Mouse (Mus musculus): ENCODE measurements around the gene Vars. TPM values are rescaled to one million over a fixed set of nuclear protein-coding genes. Genes with fewer than 3 reads are reported as not detected.
"Not testable (repeated sequence)": the region's sequence is repeated elsewhere in the genome, so short reads cannot be mapped to it uniquely, and the experiment has no call there.

Gene Vars
- total RNA-seq, 2 experiments from 2014 or later: 55.1 to 56.7 TPM

DNA sequence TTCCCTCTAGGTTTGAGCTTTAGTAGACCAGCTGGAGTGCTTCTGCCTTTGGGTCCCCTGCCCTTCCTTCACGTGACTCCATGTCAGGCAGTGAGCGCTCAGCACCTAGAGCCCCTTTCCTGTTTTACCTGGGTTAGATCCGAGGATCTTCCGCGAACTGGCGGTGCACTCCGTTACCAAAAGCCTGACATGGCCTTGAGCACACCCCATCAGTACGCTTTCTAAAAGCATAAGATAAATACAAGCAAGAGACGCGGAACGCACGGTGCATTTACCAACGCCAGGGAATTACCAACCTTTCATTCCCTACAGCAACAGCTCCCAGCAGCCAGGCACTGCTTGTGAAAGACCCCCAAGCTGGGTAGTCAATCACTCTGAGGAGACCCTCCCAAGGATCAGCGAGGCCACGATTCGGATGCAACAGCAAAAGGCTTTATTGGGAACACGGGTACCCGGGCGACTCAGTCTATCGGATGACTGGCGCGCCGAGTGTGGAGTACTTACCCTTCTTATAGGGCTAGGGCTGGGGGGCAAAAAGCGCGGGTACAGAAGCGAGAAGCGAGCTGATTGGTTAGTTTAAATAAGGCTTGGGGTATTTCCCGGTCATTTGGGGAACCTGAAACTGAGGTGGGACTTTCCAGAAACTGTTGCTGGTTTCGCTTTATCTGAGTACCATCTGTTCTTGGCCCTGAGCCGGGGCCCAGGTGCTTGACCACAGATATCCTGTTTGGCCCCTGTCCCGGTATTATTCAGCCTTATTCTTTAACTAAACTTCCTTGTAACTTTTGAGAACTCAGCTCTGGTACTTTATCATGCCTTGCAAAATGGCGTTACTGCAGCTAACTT lies 693 bp upstream of the Vars start:
- intact Hi-C loops (cut with DNase I): not testable (repeated sequence)
- peak in 1 of 2 experiments; percentile 18 for DNase-seq (ENCODE audit: extremely low spot score in 1 of 2, low spot score in 2 of 2)

DNA sequence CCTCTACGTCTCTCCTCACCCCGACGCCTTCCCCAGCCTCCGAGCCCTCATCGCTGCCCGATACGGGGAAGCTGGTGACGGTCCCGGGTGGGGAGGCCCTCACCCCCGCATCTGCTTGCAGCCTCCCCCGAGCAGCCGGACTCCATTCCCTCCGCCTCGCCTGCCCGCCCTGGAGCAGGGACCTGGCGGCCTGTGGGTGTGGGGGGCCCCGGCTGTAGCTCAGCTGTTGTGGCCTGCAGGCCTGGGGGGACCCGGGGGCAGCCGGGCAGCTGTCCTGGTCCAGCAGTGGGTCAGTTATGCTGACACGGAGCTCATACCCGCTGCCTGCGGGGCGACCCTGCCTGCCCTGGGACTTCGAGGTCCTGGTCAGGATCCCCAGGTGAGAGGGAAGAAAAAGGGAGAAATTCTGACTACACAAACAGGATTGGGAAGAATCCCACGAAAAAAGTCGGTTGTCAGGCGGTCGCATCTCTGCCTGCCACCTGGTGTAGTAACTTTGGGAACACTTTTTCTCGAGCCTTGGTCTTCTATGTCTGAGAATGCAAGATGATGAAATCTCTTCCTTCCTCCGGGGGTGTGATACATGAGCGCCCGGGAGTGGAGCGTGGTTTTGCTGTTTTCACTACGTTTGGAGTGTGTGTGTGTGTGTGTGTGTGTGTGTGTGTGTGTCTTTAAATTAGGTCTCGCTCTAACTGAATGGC lies 815 bp downstream of the Vars start:
- DNase-seq (ENCODE audit: extremely low spot score in 1 of 2, low spot score in 2 of 2): peak in 1 of 2 experiments; percentile 59
- intact Hi-C loops (cut with DNase I): no loop called here

DNA sequence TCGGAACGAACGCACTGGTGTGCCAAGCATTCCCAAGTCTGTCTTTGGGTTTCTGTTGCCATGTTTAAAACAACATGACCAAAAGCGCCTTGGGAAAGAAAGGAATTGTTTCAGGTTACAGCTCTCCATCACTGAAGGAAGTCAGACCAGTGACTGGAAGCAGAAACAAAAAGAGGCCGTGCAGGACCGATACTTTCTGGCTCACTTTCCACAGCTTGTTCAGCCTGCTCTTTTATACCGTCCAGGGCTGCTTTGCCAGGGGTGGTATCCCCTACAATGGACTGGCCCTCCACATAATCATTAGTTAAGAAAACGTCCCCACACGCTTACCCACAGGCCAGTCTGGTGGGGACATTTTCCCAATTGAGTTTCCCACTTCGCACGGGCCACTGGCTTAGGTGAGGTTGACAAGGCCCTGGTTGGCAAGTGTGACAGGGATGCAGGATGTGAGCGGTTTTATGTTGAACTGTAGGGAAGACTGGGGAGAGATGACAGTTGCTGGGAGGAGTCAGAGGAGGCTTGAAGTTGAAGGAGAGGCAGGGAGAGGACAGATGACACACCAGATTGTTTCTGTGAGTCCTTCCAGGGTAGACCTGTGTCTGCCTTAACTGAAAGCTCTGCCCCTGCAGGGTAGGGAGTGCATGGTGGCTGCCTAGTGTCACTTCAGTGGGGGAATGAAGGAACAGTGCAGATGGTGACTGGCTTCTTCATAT lies 1.5 kb downstream of the Vars start:
- intact Hi-C loops (cut with DNase I): no loop called here
- DNase-seq (ENCODE audit: extremely low spot score in 1 of 2, low spot score in 2 of 2): peak in 1 of 2 experiments; percentile 15

DNA sequence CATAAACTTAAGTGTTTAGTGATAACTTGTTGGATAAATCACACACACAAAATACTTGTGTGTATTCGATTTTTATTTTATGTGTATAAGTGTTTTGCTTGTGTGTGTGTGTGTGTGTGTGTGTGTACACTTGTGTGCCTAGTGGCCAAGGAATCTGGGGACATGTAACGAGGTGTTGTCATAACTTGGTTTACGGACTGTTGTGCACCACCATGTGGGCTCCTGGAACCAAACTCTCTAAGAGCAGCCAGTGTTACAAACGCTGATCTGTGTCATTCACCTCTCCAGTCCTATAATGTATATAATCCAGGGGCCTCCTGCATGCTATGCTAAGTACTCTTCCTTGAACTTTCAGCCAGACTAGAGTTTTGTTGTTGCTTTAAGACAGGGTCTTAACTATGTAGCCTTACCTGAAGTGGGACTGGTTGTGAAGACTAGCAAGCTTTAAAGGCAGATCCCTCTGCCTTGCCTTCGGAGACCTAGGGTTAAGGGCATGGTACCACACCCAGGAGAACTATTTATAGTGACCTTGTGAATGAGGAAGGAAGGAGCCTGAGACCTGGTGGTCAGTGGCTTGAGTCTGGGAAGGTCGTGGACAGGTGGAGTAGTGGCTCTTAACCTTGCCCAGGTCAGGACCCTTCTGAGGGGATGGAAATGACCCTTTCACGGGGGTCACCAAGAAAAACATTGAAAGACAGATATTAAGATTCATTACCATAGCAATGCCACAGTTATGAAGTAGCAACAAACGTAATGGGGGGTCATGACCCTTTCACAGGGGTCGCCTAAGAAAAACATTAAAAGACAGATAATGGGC lies 2.4 kb downstream of the Vars start:
- intact Hi-C loops (cut with DNase I): no loop called here
- DNase-seq (ENCODE audit: extremely low spot score in 1 of 2, low spot score in 2 of 2): peak in 1 of 2 experiments; percentile 15

DNA sequence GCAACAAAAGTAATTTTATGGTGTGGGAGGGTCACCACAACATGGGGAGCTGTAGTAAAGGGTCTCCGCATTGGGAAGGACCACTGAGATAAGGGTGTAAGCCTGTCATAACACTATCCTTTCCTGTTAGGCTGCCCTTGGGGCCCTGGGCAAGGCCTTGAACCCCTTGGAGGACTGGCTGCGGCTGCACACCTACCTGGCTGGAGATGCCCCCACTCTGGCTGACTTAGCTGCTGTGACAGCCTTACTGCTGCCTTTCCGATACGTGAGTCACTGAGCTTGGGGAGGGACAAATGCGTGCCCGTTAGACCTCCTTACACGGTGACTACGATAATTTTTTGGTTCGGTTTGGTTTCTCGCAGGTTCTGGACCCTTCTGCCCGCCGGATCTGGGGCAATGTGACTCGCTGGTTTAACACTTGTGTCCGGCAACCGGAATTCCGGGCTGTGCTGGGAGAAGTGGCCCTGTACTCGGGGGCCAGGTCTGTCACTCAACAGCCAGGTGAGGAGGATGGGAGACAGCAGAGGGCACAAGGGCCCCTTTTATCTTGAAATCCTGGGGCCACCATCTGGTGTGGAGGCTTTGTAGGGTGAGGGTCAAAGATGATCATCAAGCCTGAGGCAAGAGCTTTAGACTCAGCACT lies 3.4 kb downstream of the Vars start:
- intact Hi-C loops (cut with DNase I): no loop called here
- DNase-seq (ENCODE audit: extremely low spot score in 1 of 2, low spot score in 2 of 2): peak in 1 of 2 experiments; percentile 28

DNA sequence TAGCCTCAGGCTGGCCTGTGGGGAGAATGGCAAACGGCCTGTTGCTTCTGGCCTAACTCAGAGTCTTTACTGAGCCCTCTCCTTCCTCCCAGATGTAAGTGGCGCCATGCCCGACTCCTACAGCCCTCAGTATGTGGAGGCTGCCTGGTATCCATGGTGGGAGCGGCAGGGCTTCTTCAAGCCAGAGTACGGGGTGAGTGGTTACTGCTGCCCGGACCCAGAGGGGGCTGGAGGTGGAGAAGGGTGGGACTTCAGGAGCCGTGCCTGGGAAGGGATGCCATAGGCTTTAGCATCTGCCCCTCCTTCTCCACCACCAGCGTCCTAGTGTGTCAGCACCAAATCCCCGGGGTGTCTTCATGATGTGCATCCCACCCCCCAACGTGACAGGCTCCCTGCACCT lies 4.4 kb downstream of the Vars start:
- DNase-seq (ENCODE audit: extremely low spot score in 1 of 2, low spot score in 2 of 2): no peak
- intact Hi-C loops (cut with DNase I): no loop called here

DNA sequence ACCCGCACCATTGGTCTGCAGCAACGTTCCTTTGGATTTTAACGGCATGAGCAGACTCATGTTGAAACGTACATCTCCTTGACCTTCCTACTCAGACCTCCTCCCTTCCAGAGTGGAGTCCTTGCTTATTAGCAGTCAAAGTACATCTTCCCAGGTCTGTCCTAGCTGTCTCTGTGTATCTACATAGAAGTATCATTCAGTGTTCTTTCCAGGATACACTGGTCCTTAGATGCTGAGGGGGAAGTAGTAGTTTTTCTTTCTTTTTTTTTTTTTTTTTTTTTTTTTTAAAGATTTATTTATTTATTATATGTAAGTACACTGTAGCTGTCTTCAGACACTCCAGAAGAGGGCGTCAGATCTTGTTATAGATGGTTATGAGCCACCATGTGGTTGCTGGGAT lies 5.1 kb downstream of the Vars start:
- DNase-seq (ENCODE audit: extremely low spot score in 1 of 2, low spot score in 2 of 2); intact Hi-C loops (cut with DNase I): not testable (repeated sequence)

DNA sequence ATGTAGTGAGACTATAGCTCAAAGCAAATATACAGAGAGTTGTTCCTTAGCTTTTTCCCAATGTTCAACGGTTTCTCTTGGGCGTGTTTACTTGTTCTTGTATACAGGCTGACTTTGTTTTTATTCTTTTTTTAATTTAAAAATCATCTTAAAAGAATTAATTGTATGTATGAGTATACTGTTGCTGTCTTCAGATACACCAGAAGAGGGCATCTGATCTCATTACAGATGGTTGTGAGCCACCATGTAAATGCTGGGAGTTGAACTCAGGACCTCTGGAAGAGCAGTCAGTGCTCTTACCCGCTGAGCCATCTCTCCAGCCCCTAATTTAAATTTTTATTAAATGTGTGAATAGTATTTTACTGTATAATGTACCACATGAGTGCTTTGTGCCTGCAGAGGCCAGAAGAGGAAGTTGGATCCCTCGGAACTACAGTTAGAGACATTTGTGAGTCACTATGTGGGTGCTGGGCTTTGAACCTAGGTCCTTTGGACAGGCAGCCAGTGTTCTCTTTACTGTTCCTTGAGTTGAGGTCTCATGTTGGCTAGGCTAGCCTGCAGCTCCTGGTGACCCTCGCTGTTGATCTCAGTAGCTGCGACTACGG lies 6.7 kb downstream of the Vars start:
- DNase-seq (ENCODE audit: extremely low spot score in 1 of 2, low spot score in 2 of 2): no peak
- intact Hi-C loops (cut with DNase I): no loop called here

DNA sequence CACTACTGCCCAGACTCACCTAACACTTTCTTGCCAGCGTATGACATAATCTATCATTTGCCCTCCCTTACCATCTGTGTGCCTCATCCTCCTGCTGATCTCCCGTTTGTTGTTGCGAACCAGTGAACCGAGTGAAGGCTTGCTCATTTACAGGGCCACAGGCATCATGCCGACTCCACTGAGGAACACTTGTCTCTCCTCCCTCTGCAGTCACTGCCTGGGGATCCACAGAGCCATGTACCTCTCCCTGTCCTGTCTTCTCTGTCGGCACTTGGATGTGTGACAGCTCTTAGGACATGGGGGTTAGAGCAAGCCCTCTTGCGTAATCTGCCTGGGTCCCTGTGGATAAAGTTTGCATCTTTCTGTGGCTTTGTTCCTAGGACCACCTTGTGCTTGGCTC lies 8.8 kb downstream of the Vars start:
- intact Hi-C loops (cut with DNase I): no loop called here
- DNase-seq (ENCODE audit: extremely low spot score in 1 of 2, low spot score in 2 of 2): no peak

DNA sequence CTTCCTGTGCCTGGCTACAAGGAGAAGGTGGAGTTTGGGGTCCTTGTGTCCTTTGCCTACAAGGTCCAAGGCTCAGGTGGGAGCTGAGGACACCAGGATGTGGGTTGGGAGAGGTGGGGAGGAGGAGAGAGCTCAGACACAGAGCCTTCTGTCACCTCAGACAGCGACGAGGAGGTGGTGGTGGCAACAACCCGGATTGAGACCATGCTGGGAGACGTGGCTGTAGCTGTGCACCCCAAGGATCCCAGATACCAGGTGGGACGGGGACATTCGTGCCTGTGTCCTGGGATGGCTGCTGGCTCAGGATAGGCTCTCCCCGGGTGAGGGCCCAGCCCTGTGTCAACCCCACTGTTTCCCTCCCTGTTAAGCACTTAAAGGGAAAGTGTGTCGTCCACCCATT lies 10.7 kb downstream of the Vars start:
- intact Hi-C loops (cut with DNase I): no loop called here
- DNase-seq (ENCODE audit: extremely low spot score in 1 of 2, low spot score in 2 of 2): peak in 1 of 2 experiments; percentile 16

DNA sequence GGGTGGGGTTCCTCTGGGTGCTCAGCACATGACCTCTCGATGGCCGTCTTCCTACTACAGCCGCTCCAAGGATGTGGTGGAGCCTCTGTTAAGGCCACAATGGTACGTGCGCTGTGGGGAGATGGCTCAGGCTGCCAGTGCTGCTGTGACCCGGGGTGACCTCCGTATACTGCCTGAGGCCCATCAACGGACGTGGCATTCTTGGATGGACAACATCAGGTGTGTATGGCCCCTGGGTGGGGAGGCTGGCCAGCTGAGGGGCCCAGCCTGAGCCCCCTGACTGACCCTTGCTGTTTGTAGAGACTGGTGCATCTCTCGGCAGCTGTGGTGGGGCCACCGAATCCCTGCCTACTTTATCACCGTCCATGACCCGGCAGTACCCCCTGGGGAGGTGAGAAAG lies 11.6 kb downstream of the Vars start:
- peak in 1 of 2 experiments; percentile 18 for DNase-seq (ENCODE audit: extremely low spot score in 1 of 2, low spot score in 2 of 2)
- intact Hi-C loops (cut with DNase I): no loop called here

DNA sequence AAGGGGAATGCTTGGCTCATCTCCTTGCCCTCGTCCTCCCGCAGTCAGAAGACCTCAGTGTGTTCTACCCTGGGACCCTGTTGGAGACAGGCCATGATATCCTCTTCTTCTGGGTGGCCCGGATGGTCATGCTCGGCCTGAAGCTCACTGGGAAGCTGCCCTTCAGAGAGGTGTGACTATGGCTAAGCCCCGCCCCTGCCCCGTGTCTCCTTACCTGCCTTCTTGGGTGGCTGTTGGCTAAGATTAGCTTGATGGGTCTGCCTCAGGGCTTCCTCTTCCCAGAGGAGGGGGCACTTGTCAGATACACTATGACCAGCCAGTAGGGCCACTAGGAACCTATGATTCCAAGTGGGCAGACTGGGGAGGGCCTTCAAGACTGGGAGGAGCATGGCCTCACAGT lies 12.4 kb downstream of the Vars start:
- intact Hi-C loops (cut with DNase I): no loop called here
- DNase-seq (ENCODE audit: extremely low spot score in 1 of 2, low spot score in 2 of 2): no peak

DNA sequence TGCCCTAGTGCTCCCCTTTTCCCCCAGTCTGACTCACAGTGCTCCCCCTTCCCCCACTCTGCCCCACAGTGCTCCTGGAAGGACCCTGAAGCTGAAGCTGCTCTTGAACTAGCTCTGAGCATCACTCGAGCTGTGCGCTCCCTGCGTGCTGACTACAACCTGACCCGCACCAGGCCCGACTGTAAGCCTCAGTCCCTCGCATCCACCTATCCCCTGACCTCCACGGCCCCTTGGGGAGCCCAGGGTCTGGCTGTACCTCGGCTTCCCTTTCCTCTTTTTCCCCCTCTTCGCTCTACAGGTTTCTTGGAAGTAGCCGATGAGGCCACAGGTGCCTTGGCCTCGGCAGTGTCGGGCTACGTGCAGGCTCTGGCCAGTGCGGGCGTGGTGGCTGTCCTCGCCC lies 14.5 kb downstream of the Vars start:
- DNase-seq (ENCODE audit: extremely low spot score in 1 of 2, low spot score in 2 of 2): no peak
- intact Hi-C loops (cut with DNase I): loop anchor here (5.0 kb wide), 2 partner anchors 82 to 102 kb away; partner anchors contain the start of gene Ly6g5b

DNA sequence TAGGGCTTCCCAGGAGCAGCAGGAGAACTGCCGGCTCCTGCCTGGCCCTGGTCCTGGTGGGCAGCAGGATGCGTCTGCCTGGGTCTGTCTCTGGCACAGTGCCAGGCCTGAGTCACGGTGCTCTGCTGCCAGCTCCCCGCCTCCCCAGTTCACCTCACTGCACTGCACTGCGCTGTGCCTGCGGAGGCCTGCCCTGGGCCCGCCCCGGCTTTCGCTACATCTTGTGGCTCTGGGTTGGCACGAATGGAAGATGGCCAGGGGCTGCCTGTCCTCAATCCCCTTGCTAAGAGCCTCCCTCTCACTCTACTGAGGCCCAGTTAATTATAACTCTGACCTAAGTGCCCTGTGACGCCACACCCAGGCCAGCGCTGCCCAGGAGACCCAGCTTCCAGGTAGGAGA lies 15.6 kb downstream of the Vars start, which contains the start of gene Vwa7:
Gene Vwa7, plus strand, starts transcription at position 204 of the 400 bp plus-strand sequence.
- intact Hi-C loops (cut with DNase I): loop anchor here (5.0 kb wide), 2 partner anchors 81 to 101 kb away; partner anchors contain the start of gene Ly6g5b
- peak in 1 of 2 experiments; percentile 62 for DNase-seq (ENCODE audit: extremely low spot score in 1 of 2, low spot score in 2 of 2)

DNA sequence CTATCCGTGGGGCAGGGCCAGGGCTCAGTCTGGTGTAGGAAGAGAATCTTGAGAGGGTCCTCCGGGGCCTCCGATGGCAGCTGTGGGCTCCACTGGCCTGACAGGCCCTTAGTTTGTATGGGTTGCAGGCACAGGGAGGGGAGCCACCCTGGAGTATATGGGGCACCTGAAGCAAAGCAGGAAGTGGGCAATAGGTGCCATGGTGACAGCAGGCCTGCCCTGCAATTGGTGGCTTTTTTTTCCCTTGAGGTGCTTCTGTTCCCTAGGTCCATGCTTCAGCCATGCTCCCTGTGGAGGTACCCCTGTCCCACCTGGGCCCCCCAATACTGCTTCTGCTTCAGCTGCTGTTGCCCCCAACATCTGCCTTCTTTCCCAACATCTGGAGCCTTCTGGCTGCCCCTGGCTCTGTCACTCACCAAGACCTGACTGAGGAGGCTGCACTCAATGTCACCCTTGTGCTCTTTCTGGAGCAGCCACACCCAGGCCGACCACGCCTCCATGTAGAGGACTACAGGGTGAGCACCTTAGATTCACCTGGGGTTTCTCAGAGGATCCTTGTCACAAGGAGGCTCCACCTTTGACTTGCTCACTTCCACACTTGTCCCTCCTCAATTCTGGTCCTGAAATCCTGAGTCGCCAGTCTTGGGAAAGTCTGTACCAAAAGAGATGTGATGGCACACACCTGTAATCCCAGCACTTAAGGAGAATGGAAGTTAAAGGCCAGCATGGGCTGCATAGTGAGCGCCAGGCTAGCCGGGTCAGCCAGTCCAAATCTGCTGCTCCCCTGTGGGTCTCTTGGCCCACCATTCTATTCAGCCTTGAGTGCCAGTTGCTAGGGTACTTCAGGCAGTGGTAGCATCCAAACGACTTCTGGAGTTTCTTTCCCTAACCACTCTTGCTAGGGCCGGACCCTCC lies 16.3 kb downstream of the Vars start:
- DNase-seq (ENCODE audit: extremely low spot score in 1 of 2, low spot score in 2 of 2): no peak
- intact Hi-C loops (cut with DNase I): loop anchor here (5.0 kb wide), 2 partner anchors 80 to 100 kb away; partner anchors contain the start of gene Ly6g5b

DNA sequence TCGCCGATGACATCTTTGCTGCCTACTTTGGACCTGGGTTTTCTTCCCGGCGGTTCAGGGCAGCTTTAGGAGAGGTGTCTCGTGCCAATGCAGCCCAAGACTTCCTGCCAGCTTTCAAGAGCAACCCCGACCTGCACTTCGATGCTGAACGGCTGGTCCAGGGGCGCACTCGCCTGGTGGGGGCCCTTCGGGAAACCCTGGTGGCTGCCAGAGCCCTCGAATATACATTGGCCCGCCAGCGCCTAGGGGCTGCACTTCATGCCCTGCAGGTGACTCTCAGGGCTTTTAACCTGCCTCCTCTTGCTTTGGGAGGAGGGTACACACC lies 16.9 kb downstream of the Vars start:
- intact Hi-C loops (cut with DNase I): loop anchor here (5.0 kb wide), 2 partner anchors 80 to 100 kb away; partner anchors contain the start of gene Ly6g5b
- no peak for DNase-seq (ENCODE audit: extremely low spot score in 1 of 2, low spot score in 2 of 2)

DNA sequence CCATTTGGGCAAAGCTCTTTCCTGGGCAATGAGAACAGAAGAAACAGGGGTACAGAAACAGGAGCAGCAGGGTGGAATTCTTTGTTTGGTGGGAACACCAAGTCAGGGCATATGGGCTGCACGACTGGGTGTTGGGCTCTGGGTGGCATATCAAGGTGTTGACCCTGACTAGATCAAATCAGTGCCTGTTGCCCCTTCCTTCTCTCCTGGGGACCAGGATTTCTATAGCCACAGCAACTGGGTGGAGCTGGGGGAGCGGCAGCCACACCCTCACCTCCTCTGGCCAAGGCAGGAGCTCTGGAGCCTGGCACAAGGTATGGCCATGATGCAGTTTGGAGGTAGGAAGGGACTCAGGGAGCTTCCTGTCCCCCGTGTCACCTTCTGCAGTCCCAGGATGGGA lies 17.4 kb downstream of the Vars start:
- no peak for DNase-seq (ENCODE audit: extremely low spot score in 1 of 2, low spot score in 2 of 2)
- intact Hi-C loops (cut with DNase I): loop anchor here (5.0 kb wide), 2 partner anchors 79 to 99 kb away; partner anchors contain the start of gene Ly6g5b
